Mouse (Mus musculus) CD8-positive naive resting alpha-beta T cell, adult 2 months (primary cell): ENCODE data around the gene Gbf1.
"Not testable (repeated sequence)": the region's sequence is repeated elsewhere in the genome, so short reads cannot be mapped to it uniquely, and the experiment has no call there.

ENCODE experiments used
- DNase-seq, 2 experiments: peaks; one replicate each; pipeline ENCODE4 v3.0.0; 2022; ENCODE audit warnings: low read depth in 2 of 2, low spot score in 2 of 2

Gene Gbf1

DNA sequence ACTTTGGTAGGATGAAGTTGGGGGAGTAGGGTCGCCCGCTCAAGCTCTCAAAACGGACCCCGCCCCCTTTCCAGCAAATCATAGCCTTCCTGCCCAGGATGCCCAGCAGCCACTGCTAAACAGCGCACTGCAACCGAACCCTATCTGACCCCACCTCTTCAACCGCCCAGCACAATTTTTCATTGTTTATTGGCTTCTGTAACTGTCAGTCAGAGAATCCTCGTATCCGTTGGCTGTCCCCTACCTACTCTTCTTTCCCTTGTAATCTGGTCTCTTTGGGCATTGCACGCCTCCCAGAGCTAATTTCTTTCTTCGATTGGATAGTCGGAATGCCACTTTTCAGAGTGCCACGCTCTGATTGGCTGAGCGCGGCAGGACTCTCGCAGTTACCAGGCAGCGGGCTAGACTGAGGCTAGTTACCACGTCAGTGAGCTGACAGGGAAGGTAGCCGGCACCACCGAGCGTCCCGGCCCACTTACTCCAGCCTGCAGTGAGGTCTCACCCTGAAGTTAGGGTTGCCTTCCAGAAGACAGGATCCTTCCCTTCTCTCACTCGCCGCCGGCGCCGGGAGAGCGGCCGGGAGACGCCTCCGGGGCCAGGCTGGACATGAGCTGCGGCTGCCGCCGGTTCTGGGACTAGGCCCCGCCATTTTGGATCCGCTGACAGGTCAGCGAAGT, at the start of gene Gbf1:
Gene Gbf1 (plus strand): TSS at position 383 of the 677 bp plus-strand sequence.
- DNase-seq: peak; percentile 87 to 89

GRCm38 (mm10) chr19:46103437-46104186, 48.7 kb upstream of the Gbf1 start:
- no peak for DNase-seq

GRCm38 (mm10) chr19:46104187-46104557, 48.1 kb upstream of the Gbf1 start:
- no peak for DNase-seq

DNA sequence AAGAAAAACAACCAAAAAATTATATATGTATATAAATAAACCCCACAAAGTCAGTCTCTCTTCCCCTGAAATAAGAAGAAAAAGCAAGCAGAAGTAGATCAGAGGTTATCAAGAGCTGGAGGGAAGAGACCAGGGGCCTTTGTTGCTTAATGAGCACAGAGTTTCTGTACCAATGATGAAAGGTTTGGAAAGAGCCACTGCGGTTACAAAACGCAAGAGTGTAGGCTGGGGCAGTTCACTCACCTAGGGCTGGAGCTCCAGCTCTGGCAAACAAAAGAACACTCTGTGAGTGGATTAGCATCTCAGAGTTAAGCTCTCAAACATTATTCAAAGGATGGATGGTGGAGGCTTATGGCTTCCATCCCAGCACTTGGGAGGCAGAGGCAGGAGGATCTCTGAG, 42.1 kb upstream of the Gbf1 start:
- DNase-seq: no peak

GRCm38 (mm10) chr19:46110781-46111180, 41.5 kb upstream of the Gbf1 start:
- no peak for DNase-seq

DNA sequence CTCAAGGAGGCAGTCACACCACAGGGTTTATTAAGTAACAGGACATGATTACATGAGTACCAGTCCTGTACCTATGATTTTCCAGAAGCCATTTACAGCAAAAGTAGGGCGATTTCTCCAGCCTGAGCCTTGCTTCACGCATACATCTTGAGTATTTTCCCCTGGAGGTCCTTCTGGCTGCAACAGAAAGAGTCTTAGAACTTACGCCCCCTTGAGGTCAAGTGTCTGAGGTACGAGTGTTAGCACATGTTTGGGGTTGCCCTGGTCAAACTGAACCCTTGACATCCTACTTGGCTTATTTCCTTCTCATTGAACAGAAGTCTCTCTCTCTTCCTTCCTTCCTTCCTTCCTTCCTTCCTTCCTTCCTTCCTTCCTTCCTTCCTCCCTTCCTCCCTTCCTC, 37.7 kb upstream of the Gbf1 start:
- no peak for DNase-seq

DNA sequence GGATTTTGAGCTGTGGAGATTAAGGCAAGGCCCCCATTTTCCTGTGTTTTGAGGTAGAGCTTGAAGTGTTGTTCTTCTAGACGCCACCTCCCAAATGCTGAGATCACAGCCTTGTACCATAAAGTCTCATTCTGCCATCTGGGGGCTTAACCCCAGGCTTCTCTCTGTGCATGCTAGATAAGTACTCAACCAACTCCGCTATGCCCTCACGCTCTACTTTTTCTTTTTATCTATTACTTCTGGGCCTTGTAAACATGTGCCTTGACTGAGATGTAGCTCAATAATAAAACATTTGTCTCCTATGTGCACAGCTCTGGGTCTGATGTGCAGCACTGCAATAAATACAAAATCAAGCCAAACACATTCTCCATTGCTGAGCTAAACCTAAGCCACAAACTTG, 32.9 kb upstream of the Gbf1 start:
- no peak for DNase-seq

DNA sequence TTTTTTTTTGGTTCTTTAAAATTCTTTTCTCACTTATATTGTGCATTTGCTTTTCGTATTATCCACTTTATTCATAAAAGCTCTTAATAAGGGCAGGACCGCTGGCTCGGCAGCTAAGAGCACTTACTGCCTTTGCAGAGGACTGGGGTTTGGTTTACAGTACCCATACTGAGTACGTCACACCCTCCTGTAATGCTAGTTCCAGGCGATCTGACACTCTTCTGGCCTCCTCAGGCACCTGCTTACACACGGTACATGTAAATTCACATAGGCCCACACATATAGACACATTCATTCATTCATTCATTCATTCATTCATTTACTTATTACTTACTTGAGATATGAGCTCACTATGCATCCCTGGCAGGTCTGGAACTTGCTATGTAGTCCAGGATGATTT, 31.4 kb upstream of the Gbf1 start:
- no peak for DNase-seq

- DNase-seq: no peak
These were observed 28.4 kb upstream of the Gbf1 start for GRCm38 (mm10) chr19:46123876-46124275.

- DNase-seq: no peak
These were observed 27.7 kb upstream of the Gbf1 start for GRCm38 (mm10) chr19:46124651-46125050.

DNA sequence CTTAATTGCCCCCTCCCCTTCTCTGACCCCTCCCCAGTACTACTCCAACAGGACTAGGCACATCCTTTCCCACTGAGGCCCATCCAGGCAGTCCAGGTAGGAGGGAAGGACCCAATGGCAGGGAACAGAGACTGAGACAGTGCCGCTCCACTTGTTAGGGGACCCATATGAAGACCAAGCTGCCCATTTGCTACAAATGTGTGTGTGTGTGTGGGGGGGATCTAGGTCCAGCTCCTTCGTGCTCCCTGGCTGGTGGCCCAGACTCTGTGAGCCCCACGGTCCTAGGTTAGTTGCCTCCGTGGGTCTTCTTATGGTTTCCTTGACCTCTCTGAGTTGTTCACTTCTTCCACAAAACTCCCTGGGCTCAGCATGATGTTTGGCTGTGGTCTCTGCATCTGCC, 26.0 kb upstream of the Gbf1 start:
- no peak for DNase-seq

DNA sequence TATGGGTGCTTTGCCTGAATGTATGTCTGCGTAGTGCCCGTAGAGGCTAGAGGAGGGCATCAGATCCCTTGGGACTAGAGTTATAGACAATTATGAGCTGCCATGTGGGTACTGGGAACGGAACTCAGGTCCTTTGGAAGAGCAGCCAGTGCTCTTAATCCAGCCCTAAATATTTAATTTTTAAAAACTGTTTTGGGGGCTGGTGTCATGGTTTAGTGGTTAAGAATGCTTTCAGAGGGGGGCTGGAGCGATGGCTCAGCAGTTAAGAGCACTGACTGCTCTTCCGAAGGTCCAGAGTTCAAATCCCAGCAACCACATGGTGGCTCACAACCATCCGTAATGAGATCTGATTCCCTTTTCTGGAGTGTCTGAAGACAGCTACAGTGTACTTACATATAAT, 22.6 kb upstream of the Gbf1 start:
- DNase-seq: not testable (repeated sequence)

GRCm38 (mm10) chr19:46131283-46131682, 21.0 kb upstream of the Gbf1 start:
- DNase-seq: no peak

DNA sequence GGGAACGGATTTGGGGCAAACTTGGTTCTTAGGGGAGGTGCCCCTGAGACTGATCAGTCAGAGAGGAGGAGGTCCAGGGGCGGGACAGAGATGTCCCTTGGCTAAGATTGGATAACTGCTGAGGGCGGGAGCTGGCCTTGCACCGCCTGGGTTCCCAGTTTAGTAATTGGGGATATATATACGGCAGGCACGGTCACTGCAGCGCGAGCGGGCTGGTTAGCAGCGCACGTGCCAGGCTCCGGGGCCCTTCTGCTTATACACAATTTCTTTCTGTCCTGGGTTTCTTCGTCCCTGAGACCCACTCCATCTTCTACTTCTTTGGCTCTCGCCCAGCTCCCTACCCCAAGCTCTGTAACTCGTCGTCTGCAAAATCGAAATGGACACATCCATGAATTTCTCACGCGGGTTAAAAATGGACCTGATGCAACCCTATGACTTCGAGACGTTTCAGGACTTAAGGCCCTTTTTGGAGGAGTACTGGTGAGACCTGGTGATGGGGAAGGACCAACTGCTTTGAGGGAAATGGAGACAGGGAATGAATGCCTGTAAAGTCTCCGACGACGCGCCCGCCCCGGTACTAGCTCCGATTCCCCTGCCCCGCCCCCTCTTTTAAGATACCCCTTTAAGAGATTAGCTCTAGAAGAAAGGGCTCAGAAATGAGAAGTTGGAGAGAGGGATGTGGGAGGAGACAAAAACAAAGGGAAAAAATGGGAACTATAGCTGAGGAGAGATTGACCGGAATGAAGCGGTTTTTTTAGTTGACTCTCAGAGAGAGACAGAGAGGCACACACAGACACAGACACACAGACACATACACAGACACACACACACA, 20.4 kb upstream of the Gbf1 start, which contains the start of gene Elovl3:
Gene Elovl3 (plus strand): TSS at position 204 of the 832 bp plus-strand sequence.
- DNase-seq: no peak

- no peak for DNase-seq
These were observed 19.7 kb upstream of the Gbf1 start for GRCm38 (mm10) chr19:46132577-46132976.

GRCm38 (mm10) chr19:46135297-46135696, 17.0 kb upstream of the Gbf1 start:
- peak; percentile 77 to 90 for DNase-seq

- DNase-seq: peak; percentile 66 to 78
These were observed 16.3 kb upstream of the Gbf1 start for GRCm38 (mm10) chr19:46135789-46136638.

- DNase-seq: peak; percentile 77 to 87
These were observed 15.4 kb upstream of the Gbf1 start for GRCm38 (mm10) chr19:46136639-46137580.

DNA sequence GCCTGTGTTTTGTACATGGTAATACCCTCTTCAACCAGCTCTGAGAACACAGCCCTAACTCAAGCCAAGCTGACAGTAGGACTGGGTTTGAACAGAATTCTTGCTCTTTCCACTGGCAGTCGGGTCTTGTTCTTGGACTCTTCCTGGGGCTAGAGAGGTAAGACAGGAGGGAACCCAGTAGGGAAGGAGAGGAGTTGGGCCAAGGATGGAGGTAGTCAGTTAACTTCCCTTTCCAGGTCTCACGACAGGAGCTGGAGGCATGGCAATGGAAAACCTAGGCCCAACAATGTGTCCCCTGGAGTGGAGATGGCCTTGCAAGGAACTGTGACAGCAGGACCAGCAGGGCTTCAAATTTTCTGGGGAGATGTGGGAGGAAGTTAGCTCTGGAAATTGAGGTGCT, 12.0 kb upstream of the Gbf1 start:
- DNase-seq: no peak

DNA sequence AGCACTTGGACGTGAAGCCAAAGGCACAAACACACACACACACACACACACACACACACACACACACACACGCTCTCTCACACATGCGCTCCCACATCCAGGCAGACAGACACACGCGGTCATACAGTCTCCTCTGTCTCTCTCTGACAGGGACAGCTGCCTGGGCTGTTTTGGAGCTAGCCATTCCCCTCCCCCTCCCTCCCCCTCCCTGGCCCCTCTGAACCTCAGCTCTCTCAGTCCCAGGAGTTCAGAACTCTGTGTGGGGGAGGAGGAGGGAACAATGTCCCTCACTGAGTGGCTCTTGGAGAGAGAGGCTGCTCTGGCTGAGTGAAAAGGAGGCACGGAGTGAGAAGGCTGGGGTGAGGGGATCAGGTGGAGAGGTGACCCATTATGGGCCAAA, 11.2 kb upstream of the Gbf1 start:
- no peak for DNase-seq
